Mouse (Mus musculus) retina, postnatal 1 day (tissue): ENCODE data around the gene Amigo1.
"Not testable (repeated sequence)": the region's sequence is repeated elsewhere in the genome, so short reads cannot be mapped to it uniquely, and the experiment has no call there.

Source experiments
- DNase-seq: peaks from one replicate; pipeline ENCODE4 v3.0.0-alpha.2; 2012

The Amigo1 gene

DNA sequence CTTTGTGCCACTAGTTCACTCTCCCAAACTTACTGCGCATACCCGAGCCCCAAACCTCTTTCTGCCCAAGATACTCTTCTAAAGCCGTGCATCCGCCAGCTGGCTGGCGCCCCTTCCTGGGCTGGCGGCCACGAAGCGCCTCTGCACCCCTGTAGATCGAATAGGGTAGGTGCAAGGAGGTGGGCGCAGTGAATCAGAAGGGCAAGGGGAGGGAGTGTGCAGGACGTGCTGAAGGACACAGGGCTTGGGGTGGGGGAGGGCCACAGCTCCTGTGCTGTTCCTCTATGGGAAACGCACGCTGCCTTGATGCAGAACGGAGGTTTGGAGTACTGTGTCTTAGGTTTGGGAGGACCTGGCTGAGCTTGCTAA lies 24.6 kb downstream of the Amigo1 start, which contains the start of gene Atxn7l2:
Atxn7l2 (minus strand) TSS at position 164 of the 369 bp plus-strand sequence.
- no peak for DNase-seq

GRCm38 (mm10) chr3:108211845-108212244 lies 25.7 kb downstream of the Amigo1 start:
- no peak for DNase-seq

DNA sequence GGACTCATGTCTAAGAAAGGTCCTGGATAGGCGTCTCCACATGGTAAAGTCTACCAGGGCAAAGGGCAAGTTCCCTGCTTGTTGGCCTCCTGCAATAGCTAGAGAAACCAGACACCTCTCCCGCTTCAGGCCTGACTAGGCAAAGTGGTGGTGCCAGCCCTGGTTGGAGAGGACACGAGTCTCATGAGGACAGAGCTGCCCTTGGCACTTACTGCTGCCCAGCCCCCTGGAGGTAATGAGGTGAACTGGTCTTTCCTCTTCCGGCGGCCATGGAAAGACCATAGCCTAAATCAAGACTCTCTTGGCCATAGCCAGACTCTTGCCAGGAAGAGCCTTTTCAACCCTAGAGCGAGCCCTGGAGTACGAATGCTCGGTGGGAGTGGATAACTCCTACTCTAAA lies 26.3 kb downstream of the Amigo1 start:
- no peak for DNase-seq

DNA sequence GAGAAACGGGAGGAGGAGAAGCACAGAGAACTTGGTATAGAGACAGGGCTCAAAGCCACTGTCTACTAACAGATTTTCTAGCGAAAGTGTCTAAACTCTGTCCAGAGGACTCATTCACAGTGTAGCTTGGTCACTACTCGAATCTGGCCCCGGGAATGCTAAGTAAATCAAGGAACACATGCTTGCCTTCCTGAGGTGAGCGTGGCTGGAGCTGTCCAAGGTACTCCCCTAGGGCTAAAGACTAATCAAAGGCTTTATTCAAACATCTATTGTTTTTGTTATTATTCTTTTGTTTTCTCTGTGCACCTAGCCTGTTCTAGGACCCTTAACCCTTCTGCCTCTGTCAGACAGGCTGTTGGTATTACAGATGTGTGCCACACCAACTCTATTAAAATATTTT lies 28.6 kb downstream of the Amigo1 start:
- DNase-seq = no peak

GRCm38 (mm10) chr3:108220661-108221060 lies 34.5 kb downstream of the Amigo1 start:
- DNase-seq = no peak

DNA sequence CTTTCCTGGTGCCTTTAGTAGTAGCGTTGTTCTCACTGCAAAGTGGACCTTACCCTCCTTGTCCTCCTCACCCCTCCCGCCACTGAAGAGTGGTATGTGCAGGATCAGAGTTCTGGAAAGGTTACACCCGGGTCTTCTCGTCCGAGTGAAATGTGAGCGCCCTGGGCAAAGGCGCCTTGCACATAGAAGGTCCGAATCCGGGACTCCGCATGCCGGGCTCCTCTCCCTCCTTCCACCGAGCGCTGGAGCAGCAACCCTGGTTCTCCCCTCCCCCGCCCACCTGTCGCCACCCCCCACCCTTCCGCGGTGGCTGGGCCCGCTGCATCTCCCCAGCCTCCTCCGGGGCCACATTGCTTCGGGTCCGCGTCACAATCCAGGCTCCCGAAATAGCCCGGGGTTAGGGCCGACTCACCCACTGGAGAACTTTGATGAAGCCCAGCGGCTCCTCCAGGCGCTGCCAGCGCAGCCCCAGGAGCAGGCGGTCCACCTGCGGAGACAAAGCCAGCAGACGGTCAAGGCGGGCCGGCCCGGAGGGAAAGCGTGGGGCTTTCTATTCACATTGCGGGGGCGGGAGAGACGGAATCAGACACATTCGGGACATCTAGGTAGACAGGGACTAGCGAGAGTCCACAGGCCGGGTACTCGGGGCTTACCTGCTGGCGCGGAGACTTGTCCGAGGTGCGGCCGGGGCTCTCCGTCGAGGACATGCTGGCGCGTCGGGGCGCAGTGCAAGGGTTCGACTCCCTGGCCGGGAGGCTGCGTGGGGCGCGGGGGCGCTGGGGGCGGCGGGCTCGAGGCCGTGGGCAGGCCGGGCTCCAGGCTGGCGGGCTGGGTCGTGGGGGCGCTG lies 39.8 kb downstream of the Amigo1 start:
- DNase-seq = peak; percentile 37

DNA sequence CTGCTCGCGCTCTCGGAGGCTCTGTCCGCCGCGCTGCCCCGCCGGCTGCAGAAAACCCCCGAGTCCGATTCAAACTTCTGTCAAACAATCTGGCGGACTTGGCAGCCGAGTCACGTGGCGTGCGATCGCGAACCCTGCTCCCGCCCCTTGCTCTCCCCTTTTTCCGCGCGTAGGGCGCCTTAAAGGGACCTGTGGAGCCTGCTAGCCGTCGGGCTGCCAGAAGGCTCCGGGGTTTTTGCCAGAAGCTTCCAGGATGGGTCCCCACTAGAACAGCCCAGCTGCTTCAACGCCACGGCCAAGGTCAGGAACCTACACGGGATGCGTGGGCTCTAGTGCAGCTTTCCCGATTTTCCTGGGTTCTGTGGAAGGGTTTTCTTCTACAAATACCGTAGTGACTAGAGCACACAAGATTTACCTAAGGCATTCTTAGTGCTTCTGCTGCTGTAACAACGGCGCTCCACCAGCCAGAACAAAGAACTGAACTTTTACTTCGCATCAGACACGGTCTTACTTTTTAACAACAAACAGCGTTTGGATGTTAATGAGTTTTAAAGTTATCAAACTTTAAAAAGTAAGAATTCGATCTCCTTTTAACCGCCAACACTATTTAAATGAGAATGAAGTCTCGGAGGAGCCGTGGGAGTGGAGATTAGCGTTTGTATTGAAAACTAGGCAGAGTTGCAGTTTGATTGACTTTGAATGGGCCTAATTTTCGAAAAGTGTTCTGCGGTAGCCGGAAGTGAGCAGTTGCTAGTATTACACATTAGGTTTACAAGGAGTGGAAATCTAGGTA lies 40.6 kb downstream of the Amigo1 start, which contains the start of gene Sypl2:
Sypl2 (minus strand) TSS at position 91 of the 793 bp plus-strand sequence.
- DNase-seq = peak; percentile 70

DNA sequence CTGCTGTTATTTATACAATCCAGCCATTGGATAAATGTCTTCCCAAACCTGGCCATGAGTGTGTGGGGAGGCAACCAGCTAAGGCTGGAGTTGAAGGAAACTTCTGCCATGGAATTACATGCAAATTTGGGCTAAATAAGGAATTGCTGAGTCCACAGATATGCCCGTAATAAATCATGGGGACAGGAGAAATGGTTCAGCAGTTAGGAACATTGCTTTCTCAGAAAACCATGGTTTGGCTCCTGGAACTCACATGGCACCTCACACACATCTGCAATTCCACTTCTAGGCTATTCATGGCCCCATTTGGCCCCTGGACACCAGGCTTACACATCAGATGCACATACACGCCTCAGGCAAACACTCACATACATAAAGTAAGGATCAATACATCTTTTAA lies 41.4 kb downstream of the Amigo1 start:
- DNase-seq = no peak

DNA sequence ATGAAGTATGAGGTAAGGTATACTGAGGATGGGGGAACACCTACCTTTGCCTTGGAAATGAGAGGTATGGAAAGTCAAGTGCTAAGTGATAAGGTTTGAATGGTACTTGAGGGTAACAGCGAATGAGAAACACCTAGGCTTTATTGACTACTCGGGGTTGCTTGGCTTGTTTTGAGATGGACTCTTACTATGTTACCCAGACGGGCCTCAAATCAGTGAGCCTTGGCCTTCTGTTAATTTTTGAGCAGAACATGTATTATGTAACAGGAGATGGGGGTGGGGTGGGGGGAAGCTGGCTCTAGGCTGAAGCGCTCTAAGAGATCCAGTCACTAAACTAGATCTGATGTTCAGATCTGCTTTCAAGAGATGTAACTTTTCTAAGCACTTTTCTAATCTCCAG lies 45.5 kb downstream of the Amigo1 start:
- DNase-seq = no peak

DNA sequence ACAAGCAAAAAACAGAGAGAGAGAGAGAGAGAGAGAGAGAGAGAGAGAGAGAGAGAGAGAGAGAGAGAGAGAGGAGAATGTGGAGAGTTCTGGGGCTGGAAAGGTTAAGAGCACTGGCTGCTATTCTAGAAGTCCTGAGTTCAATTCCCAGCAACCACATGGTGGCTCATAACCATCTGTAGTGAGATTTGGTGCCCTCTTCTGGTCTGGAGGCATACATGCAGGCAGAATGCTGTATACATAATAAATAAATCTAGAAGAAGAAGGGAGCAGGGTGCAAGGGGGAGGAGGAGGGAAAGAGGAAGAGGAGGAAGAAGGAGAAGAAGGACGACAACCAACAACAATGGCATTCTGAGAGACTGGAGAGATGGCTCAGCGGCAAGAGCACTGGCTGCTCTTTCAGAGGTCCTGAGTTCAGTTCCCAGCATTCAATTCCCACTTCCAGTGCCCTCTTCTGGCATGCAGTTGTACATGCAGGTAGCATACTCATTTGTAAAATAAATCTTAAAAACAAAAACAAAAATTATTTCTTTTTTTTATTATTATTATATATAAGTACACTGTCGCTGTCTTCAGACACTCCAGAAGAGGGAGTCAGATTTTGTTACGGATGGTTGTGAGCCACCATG lies 51.5 kb downstream of the Amigo1 start:
- not testable (repeated sequence) for DNase-seq

GRCm38 (mm10) chr3:108241243-108241839 lies 55.2 kb downstream of the Amigo1 start:
- no peak for DNase-seq
